Mouse (Mus musculus) right cerebral cortex, postnatal 36 days (tissue): ENCODE measurements around the gene Capn11.

Experiments used
- DNase-seq, 2 experiments: peaks; one replicate each; pipeline ENCODE4 v3.0.0; 2022; ENCODE audit warnings: low spot score in 2 of 2, mixed read lengths in 1 of 2

Capn11 gene

GRCm38 (mm10) chr17:45659225-45659624 is at the start of gene Capn11:
TSS of gene Capn11 (minus strand) at chr17:45659325.
- no peak for DNase-seq

GRCm38 (mm10) chr17:45708179-45708578 is 49.1 kb upstream of the Capn11 start:
- DNase-seq: no peak

DNA sequence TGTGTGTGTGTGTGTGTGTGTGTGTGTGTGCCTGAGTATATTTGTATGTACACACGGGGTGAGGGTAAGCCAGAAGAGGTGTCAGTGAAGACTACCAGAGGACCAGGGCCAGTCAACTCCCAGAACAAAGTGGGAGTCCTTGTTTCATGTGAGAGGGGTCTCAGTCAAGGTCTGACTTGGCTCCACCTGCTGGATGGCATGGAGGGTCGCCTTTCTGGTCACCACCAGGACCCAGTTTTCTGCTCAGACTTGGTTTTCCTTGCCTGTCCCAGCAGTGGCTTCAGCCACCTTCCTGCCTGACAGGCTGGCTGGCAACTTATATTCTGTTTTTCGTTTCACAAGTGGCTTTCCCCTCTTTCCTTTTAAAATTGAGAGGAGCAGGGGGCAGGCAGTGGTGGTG is 48.3 kb upstream of the Capn11 start:
- DNase-seq: no peak

- DNase-seq: no peak
Observed at GRCm38 (mm10) chr17:45706796-45707195, 47.7 kb upstream of the Capn11 start.

- DNase-seq: no peak
Observed at GRCm38 (mm10) chr17:45703187-45703586, 44.1 kb upstream of the Capn11 start.

- DNase-seq: no peak
Observed at GRCm38 (mm10) chr17:45702254-45702653, 43.1 kb upstream of the Capn11 start.

GRCm38 (mm10) chr17:45701236-45701591 is 42.1 kb upstream of the Capn11 start:
- no peak for DNase-seq

GRCm38 (mm10) chr17:45700496-45701235 is 41.5 kb upstream of the Capn11 start:
- no peak for DNase-seq

- DNase-seq: no peak
Observed at GRCm38 (mm10) chr17:45699039-45699740, 40.1 kb upstream of the Capn11 start.

GRCm38 (mm10) chr17:45698368-45698767 is 39.2 kb upstream of the Capn11 start:
- no peak for DNase-seq

- DNase-seq: no peak
Observed at GRCm38 (mm10) chr17:45696981-45697380, 37.9 kb upstream of the Capn11 start.

DNA sequence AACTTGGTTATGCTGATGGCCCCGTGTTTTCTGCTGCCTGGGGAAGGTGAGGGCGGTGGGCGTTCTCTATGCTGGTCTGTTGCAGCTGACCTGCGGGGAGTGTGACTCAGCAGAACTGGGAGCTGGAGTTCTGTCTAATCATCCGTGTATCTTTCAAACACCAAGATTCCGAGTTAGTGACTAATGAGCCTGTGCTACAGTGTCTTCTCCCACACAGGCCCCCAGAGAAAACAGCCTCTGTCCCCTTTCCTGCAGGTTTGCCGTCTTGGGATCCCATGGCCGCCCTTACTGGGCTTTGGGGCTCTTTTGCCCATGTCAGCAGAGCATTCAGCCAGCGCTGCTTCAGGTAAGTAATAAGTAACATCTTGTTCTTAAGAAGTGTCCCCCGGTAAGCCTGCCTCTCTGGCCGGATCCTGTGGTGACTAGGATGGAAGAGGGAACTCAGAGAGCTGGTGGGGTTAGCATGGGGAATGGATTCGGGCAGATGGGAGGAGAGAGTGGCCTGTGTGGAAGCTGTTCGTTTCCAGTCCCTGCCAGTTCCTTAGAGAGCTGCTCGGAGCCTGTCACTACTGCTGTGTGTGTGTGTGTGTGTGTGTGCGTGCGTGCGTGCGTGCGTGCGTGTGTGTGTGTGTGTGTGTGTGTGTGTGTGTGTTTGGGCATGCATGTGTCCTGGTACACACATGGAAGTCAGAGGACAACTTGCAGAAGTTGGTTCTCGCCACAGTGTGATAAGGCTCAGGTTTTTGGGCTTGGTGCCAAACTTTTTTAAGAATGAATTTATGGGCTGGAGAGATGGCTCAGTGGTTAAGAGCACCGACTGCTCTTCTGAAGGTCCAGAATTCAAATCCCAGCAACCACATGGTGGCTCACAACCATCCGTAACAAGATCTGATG is 36.3 kb upstream of the Capn11 start:
- no peak for DNase-seq

DNA sequence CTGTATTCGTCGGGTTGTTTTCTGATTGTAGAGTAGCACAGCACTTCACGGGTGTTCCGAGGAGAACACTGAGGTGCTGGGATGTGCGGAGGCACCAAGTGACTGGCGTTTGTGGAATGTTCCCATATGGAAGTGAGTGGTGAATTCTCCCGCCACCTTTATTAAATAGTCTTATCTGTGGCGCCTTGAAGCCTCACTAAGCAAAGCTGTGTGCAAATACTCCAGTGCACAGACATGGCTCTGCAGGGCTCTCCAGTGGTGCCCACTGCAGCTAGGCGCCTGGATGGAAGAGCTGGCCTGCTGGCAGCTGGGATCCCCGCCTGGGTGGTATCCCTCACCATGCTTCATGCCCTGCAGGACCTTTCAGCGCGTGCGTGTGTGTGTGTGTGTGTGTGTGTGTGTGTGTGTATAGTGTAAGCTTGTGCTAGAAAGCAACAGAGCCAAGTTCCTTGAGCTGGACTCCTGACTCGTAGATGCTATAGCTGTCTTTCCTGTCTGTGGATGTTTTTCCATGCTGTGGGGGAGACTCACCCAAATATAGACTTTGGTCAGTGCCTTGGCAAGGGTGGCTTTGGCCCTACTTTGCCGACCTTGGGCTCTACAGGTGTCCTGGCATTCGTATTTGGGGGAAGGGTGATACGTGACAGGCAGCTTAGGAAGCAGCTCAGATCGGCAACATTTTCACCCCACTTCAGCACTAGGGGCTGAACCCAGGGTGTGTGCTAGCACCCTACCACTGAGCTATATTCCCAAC is 34.9 kb upstream of the Capn11 start:
- no peak for DNase-seq

- DNase-seq: no peak
Observed at GRCm38 (mm10) chr17:45692159-45692558, 33.0 kb upstream of the Capn11 start.

DNA sequence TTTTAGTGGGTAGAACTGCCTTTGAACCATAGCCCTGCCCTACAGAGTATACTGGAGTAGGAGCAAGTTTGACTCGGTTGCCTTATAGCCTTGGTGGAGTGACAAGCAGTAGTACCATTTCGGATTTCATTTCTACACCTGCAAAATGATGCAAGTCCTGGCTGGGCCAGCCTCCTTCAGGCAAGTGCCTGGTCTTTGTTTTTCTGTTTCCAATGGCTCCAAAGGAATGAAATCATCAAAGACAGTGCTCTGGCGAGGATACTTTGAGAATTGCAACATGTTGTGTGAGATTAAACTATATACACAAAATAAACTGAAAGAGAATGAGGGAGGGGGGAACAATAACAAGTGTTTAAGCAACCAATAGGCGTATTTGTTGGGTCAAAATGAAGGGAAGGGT is 30.9 kb upstream of the Capn11 start:
- DNase-seq: no peak

DNA sequence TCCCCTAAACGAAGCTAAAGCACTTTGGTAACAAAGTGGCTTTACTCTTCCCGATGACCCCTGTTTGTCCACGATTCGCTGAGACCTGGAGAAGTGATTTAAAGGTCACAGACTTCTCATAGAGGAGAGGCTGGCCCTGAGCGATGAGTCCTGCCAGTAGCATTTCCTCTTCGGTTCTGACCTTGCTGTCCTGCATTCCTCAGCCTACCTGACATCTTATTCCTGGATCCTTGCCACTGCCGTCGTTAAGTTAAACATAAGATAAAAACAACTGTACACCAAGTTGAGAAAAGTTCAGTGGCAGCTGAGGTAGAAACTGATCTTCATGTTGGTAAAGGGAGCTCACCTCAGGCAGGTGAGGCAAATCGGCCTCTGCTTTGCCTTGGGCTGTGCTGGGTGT is 30.0 kb upstream of the Capn11 start:
- DNase-seq: no peak

- no peak for DNase-seq
Observed at GRCm38 (mm10) chr17:45686716-45687115, 27.6 kb upstream of the Capn11 start, which contains the start of gene Tmem63b. TSS of gene Tmem63b (minus strand) at chr17:45686905.

DNA sequence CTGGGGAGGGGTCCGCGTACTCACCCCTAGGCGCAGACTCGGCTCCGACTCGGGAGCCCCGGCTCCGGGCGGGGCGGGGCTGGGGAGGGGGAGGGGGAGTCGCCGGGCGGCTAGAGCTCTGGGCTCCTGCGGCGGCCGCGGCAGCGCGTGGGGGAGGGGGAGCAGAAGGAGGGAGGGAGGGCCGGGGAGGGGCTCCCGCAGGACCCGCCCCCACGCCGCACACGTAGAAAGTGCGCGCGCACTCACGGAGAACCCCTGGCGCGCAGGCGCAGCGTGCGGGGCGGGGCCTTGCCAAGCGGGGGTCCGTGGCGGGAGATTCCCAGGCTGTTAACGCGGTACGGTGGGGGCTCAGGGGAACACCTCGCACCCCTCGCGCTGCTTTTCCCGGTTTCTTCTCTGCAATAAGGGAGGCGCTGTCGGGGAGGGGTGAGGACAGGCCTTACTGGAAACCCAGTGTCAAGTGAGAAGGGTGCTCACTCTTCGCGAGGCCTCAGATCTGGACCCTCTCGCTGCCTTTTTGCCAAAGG is 27.0 kb upstream of the Capn11 start, which contains the start of gene Mrpl14:
Gene Mrpl14 (plus strand): TSS at position 230 of the 527 bp plus-strand sequence.
- peak; percentile 85 to 86 for DNase-seq

GRCm38 (mm10) chr17:45685171-45686092 is 26.3 kb upstream of the Capn11 start:
- DNase-seq: no peak

DNA sequence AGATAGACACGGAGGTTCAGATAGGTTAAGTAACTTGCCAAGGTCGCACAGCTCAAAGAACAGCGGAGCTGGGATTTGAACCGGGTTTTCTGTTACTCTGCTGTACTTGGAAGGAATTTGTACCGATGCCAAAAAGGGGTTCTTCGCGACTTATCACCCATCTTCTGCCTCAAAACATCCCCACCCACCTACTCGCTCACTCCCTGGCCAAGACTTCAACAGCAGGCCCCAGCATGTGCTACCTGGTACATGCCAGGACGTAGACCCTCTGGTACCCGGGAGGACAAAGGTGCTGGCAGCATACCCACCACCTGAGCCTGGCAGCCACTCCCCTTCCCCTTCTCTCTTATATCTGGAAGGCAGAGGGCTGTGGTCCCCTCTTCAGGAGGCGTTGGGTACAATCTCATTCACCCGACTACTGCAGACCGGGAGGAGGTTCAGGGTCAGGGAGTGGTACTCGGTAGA is 25.6 kb upstream of the Capn11 start:
- DNase-seq: no peak
